Mouse (Mus musculus) leukemia stem cell, adult 10-12 weeks (primary cell): ENCODE results near the gene Snx29. TPM values are rescaled to one million over a fixed set of nuclear protein-coding genes. Genes with fewer than 3 reads are reported as not detected.

Experiments
- polyA plus RNA-seq: library from polyadenylated mRNA; stranded (reverse); fragments of >175 nt; gene quantifications from 2 replicates; pipeline ENCODE4 v1.2.3, GENCODE M21; 2012; ENCODE audit warnings: low replicate concordance

Gene Snx29
- polyA plus RNA-seq, result 2.9 and 6.2 TPM in 2 replicates

GRCm38 (mm10) chr16:11322409-11323323 lies at the start of gene Snx29:
Gene Snx29, plus strand, starts transcription at chr16:11322908.

GRCm38 (mm10) chr16:11313512-11313911 lies 9.2 kb upstream of the Snx29 start, which contains the start of gene Tnfrsf17:
Gene Tnfrsf17, plus strand, starts transcription at chr16:11313812.

Other genes starting within 250 kb of the Snx29 start
- 25.3 and 31.1 TPM in 2 replicates for gene Txndc11, start 188.3 kb upstream of the Snx29 start, polyA plus RNA-seq
- gene Zc3h7a, start 146.5 kb upstream of the Snx29 start, polyA plus RNA-seq, result 8.3 and 13.3 TPM in 2 replicates
- gene Rsl1d1, start 119.6 kb upstream of the Snx29 start, polyA plus RNA-seq, result 7.8 and 37.9 TPM in 2 replicates
- 288 and 484 TPM in 2 replicates for gene Gspt1, start 68.6 kb upstream of the Snx29 start, polyA plus RNA-seq
- gene Tnfrsf17, start 9.1 kb upstream of the Snx29 start, polyA plus RNA-seq, result 0.31 TPM in 1 of 2 replicates, not detected in the other